Mouse (Mus musculus): ENCODE results near the gene Pbx4.

Pbx4 gene

DNA sequence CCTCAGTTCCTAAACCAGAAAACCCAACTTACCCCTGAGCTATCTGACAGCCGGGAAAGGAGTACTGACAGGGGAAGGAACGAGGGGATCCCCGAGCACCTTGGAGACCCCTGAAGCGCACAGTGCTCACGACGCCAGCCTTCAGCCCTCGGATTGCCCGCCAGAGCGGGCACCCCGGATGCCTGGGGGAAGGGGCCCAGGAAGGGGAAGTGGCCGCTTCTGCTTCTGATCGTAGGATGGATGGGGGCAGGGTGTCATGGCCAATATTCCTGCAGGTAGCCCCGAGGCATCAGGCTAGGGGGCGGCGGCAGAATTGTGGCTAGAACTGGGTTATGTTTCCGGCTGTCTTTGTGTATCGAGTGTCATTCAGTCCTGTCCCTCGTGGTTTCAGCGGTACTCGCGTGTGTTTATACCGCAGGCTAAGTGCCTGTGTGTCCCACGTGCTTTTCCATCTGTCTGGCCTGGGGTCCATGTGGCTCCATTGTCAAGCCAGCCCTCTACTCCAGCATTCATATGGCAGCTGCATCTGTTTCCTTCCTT, 23.4 kb upstream of the Pbx4 start:
- in situ Hi-C loops (cut with MboI, MseI): no loop called here

DNA sequence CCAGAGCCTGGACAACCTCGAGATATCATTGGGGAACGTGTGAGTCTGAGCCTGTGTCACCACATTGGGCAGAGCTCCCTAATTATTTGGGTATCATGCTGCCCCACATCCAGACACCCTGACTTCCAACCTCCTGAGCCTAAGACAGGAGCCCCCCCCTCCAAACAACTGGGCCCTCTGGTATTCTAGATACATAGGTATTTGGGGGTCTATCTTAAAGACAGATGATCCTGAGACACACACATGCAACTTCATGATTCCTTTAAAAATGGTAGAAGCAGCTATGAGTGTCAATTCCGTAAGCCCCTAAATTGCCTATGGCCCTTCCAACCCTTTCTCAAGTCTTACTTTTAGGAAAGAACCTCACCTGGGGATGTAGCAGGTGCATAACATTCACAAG, 22.5 kb upstream of the Pbx4 start:
- in situ Hi-C loops (cut with MboI, MseI): no loop called here

- in situ Hi-C loops (cut with MboI, MseI): no loop called here
Observed at GRCm38 (mm10) chr8:69814881-69815280, 17.4 kb upstream of the Pbx4 start.

DNA sequence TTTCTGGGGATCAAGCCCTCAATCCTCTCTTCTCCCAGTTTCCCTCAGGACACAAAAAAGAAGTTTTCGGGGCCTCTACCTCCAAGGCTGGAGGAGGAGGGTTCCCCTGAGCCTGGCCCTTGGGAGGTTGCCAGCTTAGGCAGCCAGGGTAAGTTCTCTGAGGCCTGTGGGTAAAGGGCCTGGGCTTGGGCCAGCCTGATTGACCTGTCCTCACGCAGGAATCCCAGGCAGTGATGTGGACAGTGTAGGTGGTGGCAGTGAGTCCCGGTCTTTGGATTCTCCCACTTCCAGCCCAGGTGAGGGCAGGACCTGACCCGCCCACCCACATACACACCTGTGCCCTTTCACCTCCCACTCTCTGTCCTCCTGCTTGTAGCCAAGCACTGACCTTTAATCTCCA, 16.9 kb upstream of the Pbx4 start:
- in situ Hi-C loops (cut with MboI, MseI): no loop called here

- in situ Hi-C loops (cut with MboI, MseI): no loop called here
Observed at GRCm38 (mm10) chr8:69820466-69820865, 11.8 kb upstream of the Pbx4 start.

GRCm38 (mm10) chr8:69821971-69822385, 10.3 kb upstream of the Pbx4 start:
- in situ Hi-C loops (cut with MboI, MseI): no loop called here

- in situ Hi-C loops (cut with MboI, MseI): no loop called here
Observed at GRCm38 (mm10) chr8:69822386-69823191, 9.7 kb upstream of the Pbx4 start, which contains the start of gene Lpar2. Gene Lpar2, plus strand, starts transcription at chr8:69822429.

DNA sequence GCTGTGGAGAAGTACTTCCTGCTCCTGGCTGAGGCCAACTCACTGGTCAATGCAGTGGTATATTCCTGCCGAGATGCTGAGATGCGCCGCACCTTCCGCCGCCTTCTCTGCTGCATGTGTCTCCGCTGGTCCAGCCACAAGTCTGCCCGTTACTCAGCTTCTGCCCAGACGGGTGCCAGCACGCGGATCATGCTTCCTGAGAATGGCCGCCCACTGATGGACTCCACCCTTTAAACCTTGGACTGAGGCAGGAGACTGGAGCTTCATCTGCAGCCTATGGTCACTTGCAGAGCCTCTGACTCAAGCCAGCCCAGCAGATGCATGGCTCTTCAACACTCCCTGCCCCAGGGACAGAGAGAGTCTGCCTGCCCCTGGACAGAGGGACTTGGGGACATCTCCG, 5.9 kb upstream of the Pbx4 start:
- in situ Hi-C loops (cut with MboI, MseI): no loop called here

DNA sequence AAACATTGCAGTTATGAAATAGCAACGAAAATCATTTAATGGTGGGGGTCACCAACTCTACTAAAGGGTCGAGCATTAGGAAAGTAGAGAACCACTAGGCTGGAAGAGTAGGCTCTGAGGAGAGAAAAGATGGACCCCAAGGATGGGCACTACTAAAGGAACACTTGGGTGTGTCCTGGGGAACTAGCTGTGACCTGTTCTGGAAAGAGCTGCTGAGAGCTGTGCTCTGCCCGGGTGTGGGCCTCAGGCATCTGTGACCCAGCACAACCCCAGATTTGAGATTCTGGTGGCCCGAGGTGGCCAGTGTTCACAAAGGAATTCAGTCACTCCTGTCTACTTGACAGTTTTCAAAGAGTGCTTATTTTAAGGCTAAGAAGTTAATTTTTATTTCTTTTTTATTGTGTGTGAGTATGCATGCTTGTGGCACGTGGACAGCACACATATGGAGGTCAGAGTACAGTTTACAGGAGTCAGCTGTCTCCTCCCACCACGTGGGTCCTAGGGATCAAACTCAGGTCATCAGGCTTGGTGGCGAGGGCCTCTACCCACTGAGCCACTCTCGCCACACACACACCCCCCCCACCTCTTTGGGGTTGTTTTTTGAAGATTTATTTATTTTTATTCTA, 4.9 kb downstream of the Pbx4 start:
- in situ Hi-C loops (cut with MboI, MseI): no loop called here

DNA sequence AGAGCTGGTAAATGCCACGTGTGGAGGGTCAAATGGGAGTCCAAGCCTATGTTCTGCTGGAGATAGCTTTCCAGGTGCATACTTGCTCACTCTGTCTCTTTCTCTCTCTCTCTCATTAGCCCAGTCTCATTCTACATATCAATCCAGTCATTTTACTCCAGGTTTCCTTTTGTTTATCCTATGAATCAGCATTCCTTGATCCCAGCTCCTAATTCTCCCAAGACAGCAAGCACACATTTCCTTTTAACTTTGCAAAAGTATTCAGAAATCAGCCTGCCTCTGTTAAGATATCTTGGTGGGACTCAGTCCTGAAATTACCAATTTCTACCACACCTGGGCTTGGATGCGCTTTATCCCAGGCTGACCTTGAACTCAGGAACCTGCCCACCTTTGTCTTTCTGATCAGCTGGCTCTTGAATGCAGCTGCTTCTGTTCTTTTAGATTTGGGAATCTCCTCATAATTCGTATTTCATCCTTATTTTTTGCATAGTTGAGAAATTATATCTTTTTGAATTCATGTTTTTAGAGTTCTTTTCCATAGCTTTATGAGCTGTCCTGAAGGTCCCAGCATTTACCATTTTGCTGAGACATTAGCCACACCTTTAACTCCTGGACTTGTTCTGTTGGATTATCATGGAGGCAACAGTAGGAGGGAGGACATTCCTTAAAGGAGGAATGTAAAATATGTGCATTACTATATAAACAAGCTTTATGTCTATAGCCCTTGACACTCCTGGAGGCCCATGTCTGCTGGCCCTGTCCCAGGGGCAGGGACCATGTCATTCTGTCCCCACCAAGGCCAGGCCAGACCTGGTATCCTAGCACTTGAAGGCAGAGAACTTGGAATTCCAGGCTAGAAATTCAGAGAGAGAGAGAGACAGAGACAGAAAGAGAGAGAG, 15.1 kb downstream of the Pbx4 start:
- in situ Hi-C loops (cut with MboI, MseI): no loop called here

- in situ Hi-C loops (cut with MboI, MseI): no loop called here
Observed at GRCm38 (mm10) chr8:69848951-69849350, 16.7 kb downstream of the Pbx4 start.

- in situ Hi-C loops (cut with MboI, MseI): no loop called here
Observed at GRCm38 (mm10) chr8:69849899-69850298, 17.6 kb downstream of the Pbx4 start.

- in situ Hi-C loops (cut with MboI, MseI): no loop called here
Observed at GRCm38 (mm10) chr8:69850926-69851506, 18.7 kb downstream of the Pbx4 start.

DNA sequence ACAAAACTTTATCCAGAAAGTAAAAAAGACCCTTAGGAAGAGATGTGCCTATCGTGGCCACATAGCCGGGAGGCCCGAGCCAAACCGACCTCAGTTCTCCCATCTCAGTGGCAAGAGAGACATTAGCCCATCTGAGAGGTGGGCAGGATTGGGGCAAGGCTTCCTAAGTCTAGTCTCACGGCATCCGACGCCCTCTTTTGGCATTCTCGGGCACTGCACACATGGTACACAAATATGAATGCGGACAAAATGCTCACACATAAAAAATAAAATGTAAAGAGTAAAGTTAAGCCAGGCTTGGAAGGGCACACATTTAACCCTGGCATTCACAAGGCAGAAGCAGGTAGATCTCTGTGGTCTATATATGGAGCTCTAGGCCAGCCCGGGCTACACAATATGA, 21.6 kb downstream of the Pbx4 start:
- in situ Hi-C loops (cut with MboI, MseI): no loop called here

DNA sequence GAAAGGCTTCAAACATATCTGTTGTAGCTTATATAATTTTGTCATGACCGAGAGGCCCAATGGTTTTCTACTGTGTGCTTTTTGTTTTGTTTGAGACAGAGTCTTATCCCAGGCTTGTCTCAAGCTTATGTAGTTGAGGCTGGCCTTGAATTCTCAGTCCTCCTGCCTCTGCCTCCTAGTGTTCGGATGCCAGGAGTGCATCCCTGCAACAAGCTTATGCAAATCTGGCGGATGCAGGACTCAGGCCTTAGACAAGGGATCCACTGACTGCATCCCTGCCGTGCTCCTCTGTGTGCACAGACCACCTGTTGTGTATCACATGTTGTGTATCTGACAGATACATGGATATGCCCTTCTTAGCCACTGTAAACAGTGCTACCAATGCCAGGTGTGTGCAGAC, 28.5 kb downstream of the Pbx4 start:
- in situ Hi-C loops (cut with MboI, MseI): no loop called here

- in situ Hi-C loops (cut with MboI, MseI): no loop called here
Observed at GRCm38 (mm10) chr8:69861251-69861650, 29.0 kb downstream of the Pbx4 start.

GRCm38 (mm10) chr8:69863387-69864020, 31.2 kb downstream of the Pbx4 start:
- in situ Hi-C loops (cut with MboI, MseI): no loop called here

DNA sequence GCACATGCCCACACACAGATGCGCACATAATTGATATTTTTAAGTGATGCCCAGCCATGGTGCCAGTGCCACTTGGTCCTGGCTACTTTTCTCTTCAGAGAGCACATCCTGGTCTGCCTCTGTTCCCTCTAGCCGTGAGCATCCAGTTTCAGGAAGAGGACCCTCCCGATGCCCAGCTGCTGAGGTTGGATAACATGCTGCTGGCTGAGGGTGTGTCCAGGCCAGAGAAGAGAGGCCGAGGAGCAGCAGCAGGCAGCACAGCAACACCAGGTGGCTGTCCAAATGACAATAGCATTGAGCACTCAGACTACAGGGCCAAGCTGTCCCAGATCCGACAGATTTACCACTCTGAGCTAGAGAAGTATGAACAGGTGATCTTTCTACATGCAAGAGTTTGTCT, 31.9 kb downstream of the Pbx4 start:
- in situ Hi-C loops (cut with MboI, MseI): no loop called here

DNA sequence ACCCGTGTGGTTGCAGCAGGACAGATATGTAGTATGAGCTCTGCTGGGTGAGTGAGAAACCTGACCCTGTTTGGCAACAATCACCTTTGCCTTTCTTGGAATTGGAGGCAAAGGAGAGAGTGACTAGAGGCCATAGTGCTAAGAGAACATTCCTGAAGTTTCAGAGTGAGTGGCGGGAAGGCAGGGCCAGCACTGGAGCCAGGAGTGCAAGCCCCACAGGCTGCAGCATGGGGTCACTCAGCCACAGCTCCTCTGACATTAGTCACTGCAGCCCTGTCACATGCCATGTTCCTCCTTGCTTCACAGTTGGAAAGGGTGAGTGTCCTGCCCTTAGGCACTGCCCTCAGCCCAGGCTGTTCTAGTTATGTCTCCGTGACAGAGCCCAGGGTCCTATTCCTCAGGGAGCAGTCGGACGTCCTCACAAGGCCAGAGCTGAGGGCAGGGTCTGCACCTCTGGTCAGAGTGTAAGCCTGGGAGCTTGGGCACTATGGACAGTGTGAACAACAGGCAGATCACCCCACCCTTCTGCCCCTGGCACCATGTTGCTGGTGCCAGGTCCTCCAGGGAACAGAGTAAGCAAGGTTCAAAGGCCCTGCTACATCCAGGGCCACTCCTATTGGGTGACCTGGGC, 35.5 kb downstream of the Pbx4 start:
- in situ Hi-C loops (cut with MboI, MseI): no loop called here

DNA sequence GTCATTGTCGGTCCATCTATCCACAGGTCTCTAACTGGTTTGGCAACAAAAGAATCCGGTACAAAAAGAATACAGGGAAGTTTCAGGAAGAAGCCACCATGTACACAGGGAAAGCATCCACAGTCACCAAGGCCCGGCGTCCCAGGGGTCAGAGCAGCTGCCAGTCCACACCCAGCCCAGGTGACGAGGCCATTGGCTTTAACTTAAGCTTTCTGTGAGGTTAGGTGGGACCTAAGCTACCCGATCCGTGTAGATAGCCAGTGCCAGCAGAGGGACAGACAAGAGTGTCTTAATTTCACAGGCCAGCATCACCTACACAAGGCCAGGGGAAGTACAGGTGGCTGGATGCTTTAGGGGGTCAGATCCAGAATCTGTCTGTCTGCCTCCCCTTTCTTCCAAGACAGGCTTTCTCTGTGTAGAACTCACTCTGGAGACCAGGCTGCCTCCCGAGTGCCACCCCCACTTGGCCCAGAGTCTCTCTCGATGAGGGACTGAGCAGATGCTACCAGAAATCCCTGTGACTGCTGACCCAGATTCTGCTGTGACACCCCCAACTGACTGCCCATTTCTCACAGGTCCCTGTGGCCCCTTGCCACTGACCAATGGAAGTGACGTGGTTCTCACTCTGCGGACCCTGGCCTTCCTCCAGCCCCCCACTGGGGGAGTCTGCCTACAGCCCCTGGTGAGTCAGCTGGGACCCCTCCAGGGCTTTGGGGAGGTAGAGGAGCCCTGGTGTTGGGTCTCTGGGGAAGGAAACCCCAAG, 37.9 kb downstream of the Pbx4 start:
- in situ Hi-C loops (cut with MboI, MseI): no loop called here
